Mouse (Mus musculus): ENCODE measurements around the gene Cep295.

DNA sequence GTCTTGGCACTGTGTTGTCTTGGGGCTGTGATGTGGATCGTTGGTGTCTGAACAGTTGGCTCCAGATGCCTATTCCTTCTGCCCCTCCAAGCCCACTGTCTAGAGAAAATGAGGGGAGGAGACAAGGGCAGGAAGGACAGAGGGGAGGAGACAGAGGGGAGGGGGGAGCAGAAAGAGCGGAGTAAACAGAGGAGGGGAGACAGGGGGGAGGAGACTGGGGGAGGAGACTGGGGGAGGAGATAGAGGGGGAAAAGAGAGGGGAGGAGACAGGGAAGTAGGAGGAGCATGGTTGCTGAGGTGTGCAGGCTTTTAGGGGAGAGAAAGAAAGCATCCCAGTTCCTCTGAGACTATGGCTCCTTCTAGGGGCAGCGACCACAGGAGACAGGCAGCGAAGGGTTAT lies 40.0 kb upstream of the Cep295 start:
- TF ChIP-seq CTCF (IDR thresholded peaks at IDR 0.05; ENCODE audit: insufficient read depth, low read length), result no peak
- no peak for TF ChIP-seq POLR2A (IDR thresholded peaks at IDR 0.05; ENCODE audit: borderline replicate concordance, extremely low read depth, low read depth, low read length)
